Mouse (Mus musculus) forebrain, embryonic 13.5 days (tissue): ENCODE measurements at regions not wholly inside any gene's neighbourhood (a gene's known extent, or its start where the extent isn't known, plus 50 kb on each side); places are given as distances from the start of the nearest gene placed in this dataset.

Experiments
- ATAC-seq: fragments of 200-750 bp; cut with Nextera tagmentation; 2 replicates; pipeline ENCODE4 v1.8.0; 2017
- H3K27ac ChIP-seq: fragments of 300-500 bp; sonication (generic); 2 replicates; pipeline ENCODE4 v1.5.1; 2015; ENCODE audit warnings: inconsistent platforms, mild to moderate bottlenecking, moderate library complexity
- H3K27me3 ChIP-seq: fragments of 300-500 bp; sonication (generic); 2 replicates; pipeline ENCODE4 v1.6.1; 2015; ENCODE audit warnings: mild to moderate bottlenecking, inconsistent platforms
- H3K36me3 ChIP-seq: fragments of 300-500 bp; sonication (generic); 2 replicates; pipeline ENCODE4 v1.6.1; 2015; ENCODE audit warnings: mild to moderate bottlenecking, inconsistent platforms; ENCODE audit not compliant: poor library complexity, severe bottlenecking
- H3K4me1 ChIP-seq: fragments of 300-500 bp; sonication (generic); 2 replicates; pipeline ENCODE4 v1.6.1; 2015; ENCODE audit warnings: inconsistent platforms
- H3K4me2 ChIP-seq: fragments of 300-500 bp; sonication (generic); 2 replicates; pipeline ENCODE4 v1.6.1; 2015; ENCODE audit warnings: inconsistent platforms, mild to moderate bottlenecking, moderate library complexity
- H3K4me3 ChIP-seq: fragments of 300-500 bp; sonication (generic); 2 replicates; pipeline ENCODE4 v1.5.1; 2015; ENCODE audit warnings: mild to moderate bottlenecking, inconsistent platforms
- H3K9ac ChIP-seq: fragments of 300-500 bp; sonication (generic); 2 replicates; pipeline ENCODE4 v1.6.1; 2015; ENCODE audit warnings: mild to moderate bottlenecking, inconsistent platforms
- H3K9me3 ChIP-seq: fragments of 300-500 bp; sonication (generic); replicated peaks from 2 replicates; pipeline ENCODE4 v1.6.1; 2016; ENCODE audit warnings: inconsistent platforms
- WGBS: fragments of 180-500 bp; shearing (Covaris S2); methylation state at CpG from one replicate; pipeline ENCODE4 v1.1.7; 2015; 5-methylcytosine and 5-hydroxymethylcytosine counted together

DNA sequence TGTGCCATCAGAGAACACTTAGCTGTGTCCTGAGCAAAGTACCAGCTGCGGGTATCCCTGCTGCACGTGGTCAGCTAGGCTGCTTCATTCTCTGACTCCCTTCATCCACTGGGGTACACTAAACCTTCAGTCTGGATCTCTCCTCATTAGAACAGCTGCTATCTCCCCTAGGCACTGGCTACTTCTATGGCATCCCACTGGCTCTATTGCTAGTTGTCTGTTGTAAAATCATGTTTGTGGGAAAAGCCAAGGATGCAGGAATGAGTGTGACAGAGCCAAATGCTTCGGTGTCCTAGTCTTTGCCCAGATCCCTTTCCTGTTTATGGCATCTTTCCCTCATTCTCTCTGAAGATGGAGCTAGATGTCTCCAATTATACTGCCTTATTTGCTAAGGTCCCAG lies 440.9 kb downstream of the Nbas start:
- WGBS = 94% methylated on average over 3 of the region's 3 CpGs
- H3K4me2 ChIP-seq = no peak overlapping the region
- no peak overlapping the region for H3K4me3 ChIP-seq
- H3K9ac ChIP-seq = no peak overlapping the region
- no peaks in the 10 kb centered on the region for H3K9me3 ChIP-seq
- H3K36me3 ChIP-seq = no peaks in the 10 kb centered on the region
- H3K27me3 ChIP-seq = no peaks in the 10 kb centered on the region
- H3K4me1 ChIP-seq = 0 out of 2 replicates have a peak, but pooled peaks cover 4% of the 10 kb centered on the region
- H3K27ac ChIP-seq = no peak overlapping the region
- no peak for ATAC-seq

DNA sequence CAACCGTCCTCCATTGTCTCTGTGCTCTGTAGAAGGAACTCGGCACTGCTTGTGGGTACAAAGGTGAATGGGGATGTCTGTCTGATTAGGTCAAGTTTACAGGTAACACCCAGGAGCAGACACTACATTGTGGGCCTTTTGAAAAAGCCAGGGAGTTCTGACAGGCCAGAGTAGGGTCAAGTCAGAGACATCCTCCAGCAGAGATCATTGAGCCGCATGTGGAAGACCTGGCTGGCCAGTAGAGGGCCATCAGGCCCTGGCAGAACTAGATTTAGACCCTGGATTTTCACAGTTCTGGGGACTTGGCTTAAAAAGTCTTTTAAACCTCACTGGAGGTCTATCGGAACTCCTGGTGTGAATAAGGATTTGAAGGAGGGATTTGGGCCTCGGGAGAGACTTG lies 438.8 kb downstream of the Nbas start:
- 0 out of 2 replicates have a peak, but pooled peaks cover 4% of the 10 kb centered on the region for H3K4me1 ChIP-seq
- H3K9ac ChIP-seq = no peak overlapping the region
- no peak overlapping the region for H3K27ac ChIP-seq
- no peaks in the 10 kb centered on the region for H3K36me3 ChIP-seq
- no peak overlapping the region for H3K4me2 ChIP-seq
- no peaks in the 10 kb centered on the region for H3K9me3 ChIP-seq
- no peak overlapping the region for H3K4me3 ChIP-seq
- ATAC-seq = no peak
- no peaks in the 10 kb centered on the region for H3K27me3 ChIP-seq
- WGBS = 81% methylated on average over 5 of the region's 5 CpGs

DNA sequence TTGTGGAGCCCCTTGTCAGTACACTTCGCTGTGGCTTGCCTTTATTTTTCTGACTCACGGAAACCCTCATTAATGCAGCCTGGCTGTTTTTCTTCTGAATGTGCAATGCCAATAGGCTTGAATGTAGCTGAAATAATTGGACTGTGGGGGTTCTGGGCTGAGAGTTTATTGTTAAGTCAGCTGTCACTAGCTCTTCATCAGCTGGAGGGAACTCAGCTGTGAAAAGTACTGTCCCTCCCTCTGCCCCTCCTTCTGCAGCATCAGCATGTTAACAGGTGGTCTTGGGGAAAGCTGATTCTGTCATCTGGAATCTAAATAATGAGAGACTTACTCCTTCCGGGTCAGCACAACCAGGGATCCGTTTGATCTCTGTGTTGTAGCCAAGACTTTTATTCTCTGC lies 437.6 kb downstream of the Nbas start:
- Histone ChIP-seq H3K4me1 (0 out of 2 replicates have a peak, but pooled peaks cover 4% of the 10 kb centered on the region), H3K36me3 (no peaks in the 10 kb centered on the region), H3K27me3 (no peaks in the 10 kb centered on the region), H3K4me2 (no peak overlapping the region), H3K9me3 (no peaks in the 10 kb centered on the region), H3K9ac (no peak overlapping the region), H3K27ac (no peak overlapping the region), H3K4me3 (no peak overlapping the region)
- ATAC-seq = peak; percentile 71
- 10% methylated on average over 4 of the region's 4 CpGs for WGBS

DNA sequence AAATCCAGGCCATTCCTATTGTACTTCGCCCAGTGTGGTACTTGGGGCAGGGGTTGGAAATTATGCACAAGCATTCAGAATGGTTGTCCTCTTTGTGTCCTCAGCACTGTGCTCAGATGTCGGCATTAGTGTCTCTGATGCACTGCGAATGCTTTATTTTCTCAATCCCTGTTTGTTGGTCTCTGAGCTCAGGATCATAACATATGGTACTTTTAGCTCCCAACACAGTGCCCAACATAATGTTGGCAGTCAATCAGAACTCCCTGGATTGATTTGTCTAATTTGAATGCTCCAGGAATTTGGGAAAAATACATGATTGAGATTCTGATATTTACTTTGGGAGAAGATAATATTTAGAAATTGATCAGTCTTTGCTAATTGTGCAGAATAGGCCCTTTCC lies 434.7 kb downstream of the Nbas start:
- Histone ChIP-seq H3K9me3 (no peaks in the 10 kb centered on the region), H3K27me3 (no peaks in the 10 kb centered on the region), H3K4me2 (no peak overlapping the region), H3K36me3 (no peaks in the 10 kb centered on the region), H3K9ac (no peak overlapping the region), H3K27ac (no peak overlapping the region), H3K4me3 (no peak overlapping the region), H3K4me1 (0 out of 2 replicates have a peak, but pooled peaks cover 4% of the 10 kb centered on the region)
- 70% methylated on average over 3 of the region's 3 CpGs for WGBS
- ATAC-seq = peak; percentile 60; the same call in 1 of the 2 replicates

DNA sequence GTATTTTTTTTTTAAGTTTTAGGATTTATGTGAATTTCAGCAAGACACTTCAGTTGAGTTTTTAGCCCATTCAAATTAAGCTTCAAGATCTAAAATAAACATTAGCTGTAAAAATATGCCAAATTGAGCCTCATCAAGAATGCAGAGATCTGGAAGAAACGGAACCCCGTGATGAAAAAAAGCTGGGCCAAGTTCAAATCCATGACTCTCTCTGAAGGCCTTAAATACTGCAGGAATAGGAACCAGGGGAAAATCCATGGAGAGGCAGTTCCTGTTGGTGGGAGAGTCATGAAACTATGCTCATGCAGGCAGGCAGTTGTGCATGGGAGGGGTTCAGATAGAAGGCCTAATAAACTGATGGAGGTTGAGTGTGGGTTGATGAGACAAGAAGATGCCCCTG lies 430.9 kb downstream of the Nbas start:
- Histone ChIP-seq H3K27me3 (no peaks in the 10 kb centered on the region), H3K36me3 (no peaks in the 10 kb centered on the region), H3K4me3 (no peak overlapping the region), H3K9me3 (no peaks in the 10 kb centered on the region), H3K4me2 (no peak overlapping the region), H3K27ac (no peak overlapping the region), H3K9ac (no peak overlapping the region), H3K4me1 (no peaks in the 10 kb centered on the region)
- WGBS = 95% methylated on average over 2 of the region's 2 CpGs
- no peak for ATAC-seq

DNA sequence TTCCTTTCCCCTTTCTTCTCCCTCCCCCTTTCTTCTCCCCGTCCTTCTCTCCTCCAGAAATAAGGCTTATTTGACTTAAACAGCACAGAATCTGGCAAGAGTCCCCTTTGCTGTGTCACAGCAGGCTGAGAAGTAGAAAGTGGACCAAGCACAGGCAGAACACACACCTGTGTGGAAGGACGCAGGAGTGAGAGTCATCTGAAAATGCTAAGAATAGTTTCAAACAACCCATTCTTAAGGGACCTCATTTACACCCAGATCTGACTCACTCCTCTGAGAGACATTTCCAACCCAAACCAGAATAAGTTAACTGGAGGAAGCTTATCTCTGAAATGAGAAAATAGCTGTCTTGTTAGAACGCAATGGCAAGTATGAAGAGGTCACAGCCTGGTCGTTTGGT lies 429.9 kb downstream of the Nbas start:
- H3K4me1 ChIP-seq = no peaks in the 10 kb centered on the region
- no peak overlapping the region for H3K27ac ChIP-seq
- no peaks in the 10 kb centered on the region for H3K27me3 ChIP-seq
- H3K36me3 ChIP-seq = no peaks in the 10 kb centered on the region
- no peak overlapping the region for H3K9ac ChIP-seq
- WGBS = 78% methylated on average over 4 of the region's 4 CpGs
- no peak overlapping the region for H3K4me3 ChIP-seq
- no peak overlapping the region for H3K4me2 ChIP-seq
- H3K9me3 ChIP-seq = no peaks in the 10 kb centered on the region
- no peak for ATAC-seq

DNA sequence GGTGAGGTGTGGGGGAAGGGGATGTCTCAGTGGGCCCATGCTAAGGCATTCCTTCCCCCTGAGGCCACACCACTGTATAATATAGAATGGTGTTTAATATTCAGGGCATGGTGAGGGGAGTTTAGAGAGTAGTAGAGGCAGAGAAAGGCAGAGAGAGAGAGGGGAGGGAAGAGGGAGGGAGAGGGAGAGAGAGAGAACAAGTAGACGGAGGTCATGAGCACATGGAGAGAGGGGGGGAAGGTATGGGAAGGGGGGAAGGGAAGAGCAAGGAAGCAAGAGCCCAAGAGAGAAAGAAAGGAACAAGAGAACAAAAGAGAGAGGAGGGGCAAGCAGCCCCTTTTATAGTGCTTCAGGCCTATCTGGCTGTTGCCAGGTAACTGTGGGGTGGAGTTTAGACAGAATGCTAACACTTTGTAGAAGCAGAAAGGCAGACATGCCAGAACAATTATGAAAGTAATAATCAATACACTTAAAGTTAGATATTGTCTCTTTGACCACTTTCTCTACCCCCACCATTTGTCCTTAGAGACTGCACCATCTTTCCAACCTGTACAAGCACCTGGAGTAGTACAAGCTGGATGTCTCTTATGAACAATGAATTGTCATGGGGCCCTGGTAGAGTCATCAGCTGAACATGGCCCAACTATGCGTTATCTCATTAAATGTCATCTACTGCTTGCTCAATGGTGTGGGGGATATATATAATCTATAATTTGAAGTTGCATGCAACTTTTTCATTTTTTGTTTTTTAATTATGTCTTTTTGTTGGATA lies 422.6 kb downstream of the Nbas start:
- H3K9me3 ChIP-seq = no peaks in the 10 kb centered on the region
- H3K4me3 ChIP-seq = no peak overlapping the region
- H3K36me3 ChIP-seq = no peaks in the 10 kb centered on the region
- 46% methylated on average over 2 of the region's 2 CpGs for WGBS
- peaks cover 8% of the 10 kb centered on the region; the same call in 1 of the 2 replicates for H3K4me1 ChIP-seq
- no peak overlapping the region for H3K9ac ChIP-seq
- H3K27ac ChIP-seq = no peak overlapping the region
- H3K4me2 ChIP-seq = no peak overlapping the region
- no peak for ATAC-seq
- no peaks in the 10 kb centered on the region for H3K27me3 ChIP-seq

DNA sequence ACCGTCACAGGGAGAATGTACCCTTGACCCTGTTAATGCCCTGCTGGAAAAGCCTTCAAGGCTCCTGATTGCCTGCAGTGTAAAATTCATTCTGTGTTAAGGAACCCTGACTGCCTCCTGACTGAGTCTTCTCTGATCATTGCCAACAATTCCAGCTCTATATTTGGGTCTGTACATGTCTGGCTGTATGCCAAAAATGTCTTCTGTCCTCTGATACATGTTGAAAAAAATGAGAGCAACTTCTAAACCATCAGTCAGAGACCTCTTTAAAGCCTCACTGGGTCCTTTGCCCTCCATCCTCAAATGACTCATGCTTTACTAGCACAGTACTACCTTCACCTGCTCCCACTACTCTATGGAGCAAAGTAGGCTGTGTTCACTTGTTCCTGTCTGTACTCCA lies 408.3 kb downstream of the Nbas start:
- H3K9ac ChIP-seq = no peak overlapping the region
- ATAC-seq = no peak
- 73% methylated on average over 1 of the region's 1 CpGs for WGBS

DNA sequence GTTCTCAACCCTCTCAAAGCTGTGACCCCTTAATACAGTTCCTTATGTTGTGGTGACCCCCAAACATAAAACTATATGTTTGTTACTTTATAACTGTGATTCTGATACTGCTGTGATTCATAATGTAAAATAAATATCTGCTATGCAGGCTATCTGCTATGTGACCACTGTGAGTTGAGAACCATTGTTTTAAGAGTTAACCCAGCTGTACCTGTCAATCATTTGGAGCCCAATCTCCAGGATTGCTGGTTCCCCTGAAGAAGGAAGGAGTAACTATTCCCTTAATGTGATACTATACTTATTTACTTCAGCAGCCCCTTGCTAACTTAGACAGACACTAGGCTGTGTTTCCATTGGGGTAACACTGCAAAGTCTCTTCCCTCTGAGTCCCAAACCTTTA lies 400.5 kb downstream of the Nbas start:
- no peak overlapping the region for H3K4me3 ChIP-seq
- no peaks in the 10 kb centered on the region for H3K27me3 ChIP-seq
- no peak overlapping the region for H3K4me2 ChIP-seq
- no peak overlapping the region for H3K27ac ChIP-seq
- H3K4me1 ChIP-seq = no peaks in the 10 kb centered on the region
- no peak overlapping the region for H3K9ac ChIP-seq
- no peaks in the 10 kb centered on the region for H3K9me3 ChIP-seq
- no peaks in the 10 kb centered on the region for H3K36me3 ChIP-seq
- ATAC-seq = no peak

More for the DNA sequence above, 408.3 kb downstream of the Nbas start:
- no peaks in the 10 kb centered on the region for H3K9me3 ChIP-seq
- no peaks in the 10 kb centered on the region for H3K4me1 ChIP-seq
- no peak overlapping the region for H3K4me2 ChIP-seq
- no peak overlapping the region for H3K4me3 ChIP-seq
- H3K36me3 ChIP-seq = no peaks in the 10 kb centered on the region
- no peaks in the 10 kb centered on the region for H3K27me3 ChIP-seq
- no peak overlapping the region for H3K27ac ChIP-seq

DNA sequence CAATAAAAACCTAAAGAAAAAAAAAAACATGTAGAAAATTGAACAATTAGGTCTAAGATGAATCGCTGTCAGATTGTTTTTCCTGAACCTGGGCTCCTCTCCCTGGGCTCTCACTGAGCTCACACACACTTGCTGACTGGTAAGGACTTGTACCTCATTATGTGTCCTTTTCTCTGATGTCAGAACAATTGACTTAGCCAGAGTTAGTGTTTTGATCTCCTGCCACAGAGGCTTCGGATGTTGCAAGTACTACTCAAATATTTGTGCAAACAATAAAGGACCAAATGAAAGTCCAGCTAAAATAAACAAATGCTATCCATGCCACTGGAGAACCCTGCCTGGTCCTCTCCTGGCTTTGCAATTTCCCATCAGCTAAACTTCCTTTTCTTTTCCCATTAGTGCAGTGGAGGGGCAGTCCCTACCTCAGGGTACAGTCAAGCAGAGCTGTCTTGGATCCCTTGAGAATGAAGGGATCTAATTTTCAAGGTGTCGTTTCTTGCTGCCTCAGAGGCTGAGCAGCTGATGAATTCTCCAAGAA lies 399.6 kb downstream of the Nbas start:
- Histone ChIP-seq H3K36me3 (no peaks in the 10 kb centered on the region), H3K9ac (no peak overlapping the region), H3K9me3 (no peaks in the 10 kb centered on the region), H3K4me2 (no peak overlapping the region), H3K27ac (no peak overlapping the region), H3K4me3 (no peak overlapping the region), H3K27me3 (no peaks in the 10 kb centered on the region), H3K4me1 (no peaks in the 10 kb centered on the region)
- no peak for ATAC-seq
- WGBS = 82% methylated on average over 3 of the region's 3 CpGs

DNA sequence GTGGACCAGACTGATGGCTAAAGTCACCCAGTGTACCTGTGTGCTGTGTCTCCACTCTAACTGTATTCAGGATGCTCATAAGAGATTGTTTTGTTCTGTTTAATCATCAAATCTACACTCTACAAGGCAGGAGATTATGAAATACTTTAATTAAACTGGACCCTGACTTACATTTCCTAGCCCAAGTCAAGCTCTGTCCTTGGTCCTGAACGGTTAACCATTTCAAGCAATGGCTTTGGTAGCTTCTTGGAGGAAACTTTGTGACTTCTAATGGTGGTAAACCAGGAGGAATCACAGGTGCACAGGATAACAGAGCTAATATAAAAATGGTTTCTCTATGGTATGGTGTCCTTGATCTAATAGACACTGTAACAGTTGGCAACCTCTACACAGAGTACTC lies 370.4 kb downstream of the Nbas start:
- H3K4me3 ChIP-seq = no peak overlapping the region
- no peak overlapping the region for H3K9ac ChIP-seq
- no peak overlapping the region for H3K27ac ChIP-seq
- no peaks in the 10 kb centered on the region for H3K4me1 ChIP-seq
- H3K4me2 ChIP-seq = no peak overlapping the region
- WGBS = 58% methylated on average over 1 of the region's 1 CpGs
- no peaks in the 10 kb centered on the region for H3K36me3 ChIP-seq
- no peaks in the 10 kb centered on the region for H3K9me3 ChIP-seq
- no peak for ATAC-seq
- H3K27me3 ChIP-seq = no peaks in the 10 kb centered on the region
